Mouse (Mus musculus): Measurements from ENCODE around the gene Bicc1. TPM values are rescaled to one million over a fixed set of nuclear protein-coding genes. Genes with fewer than 3 reads are reported as not detected.

Gene Bicc1
- polyA plus RNA-seq, 1 experiment from 2014 or later, result 23.5 TPM

DNA sequence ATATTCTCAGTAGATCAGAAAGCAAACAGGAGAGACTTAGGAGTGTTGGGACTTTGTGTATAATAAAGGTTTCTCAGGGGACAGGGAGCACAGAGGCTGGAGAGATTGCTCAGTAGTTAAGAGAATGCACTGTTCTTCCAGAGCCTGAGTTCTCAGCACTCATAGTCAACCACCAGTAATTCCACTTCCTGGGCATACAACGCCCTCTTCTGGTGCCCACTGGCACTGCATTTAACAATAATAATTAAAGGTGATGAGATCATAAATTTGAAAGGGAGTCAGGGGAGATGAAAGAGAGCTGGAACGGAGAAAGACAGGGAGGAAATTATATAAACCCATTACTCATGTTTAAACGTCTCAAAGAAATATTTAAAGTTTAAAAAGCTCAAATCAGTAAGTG lies 35.5 kb downstream of the Bicc1 start:
- H3K9ac ChIP-seq (replicated peaks; ENCODE audit: low read depth, low read length), result no peak overlapping the region
- H3K4me3 ChIP-seq (ENCODE audit: low read depth, low read length), result no peak overlapping the region
- no peak overlapping the region for H3K4me2 ChIP-seq (replicated peaks; ENCODE audit: low read depth, low read length)
- H3K27me3 ChIP-seq (ENCODE audit: control insufficient read depth, insufficient read depth, low read length), result no peaks in the 10 kb centered on the region
- H3K36me3 ChIP-seq (ENCODE audit: control insufficient read depth, insufficient read depth, low read length), result no peaks in the 10 kb centered on the region
- no peak overlapping the region for H3K27ac ChIP-seq (ENCODE audit: low read length)
- no peaks in the 10 kb centered on the region for H3K9me3 ChIP-seq (ENCODE audit: control insufficient read depth, low read depth, low read length)
- no peak for ATAC-seq (ENCODE audit: insufficient number of reproducible peaks, insufficient read depth, low FRiP score, low read depth)
- H3K4me1 ChIP-seq (ENCODE audit: control insufficient read depth, insufficient read depth, low read length), result peaks cover 13% of the 10 kb centered on the region
- WGBS, result 39% methylated on average over 3 of the region's 3 CpGs

DNA sequence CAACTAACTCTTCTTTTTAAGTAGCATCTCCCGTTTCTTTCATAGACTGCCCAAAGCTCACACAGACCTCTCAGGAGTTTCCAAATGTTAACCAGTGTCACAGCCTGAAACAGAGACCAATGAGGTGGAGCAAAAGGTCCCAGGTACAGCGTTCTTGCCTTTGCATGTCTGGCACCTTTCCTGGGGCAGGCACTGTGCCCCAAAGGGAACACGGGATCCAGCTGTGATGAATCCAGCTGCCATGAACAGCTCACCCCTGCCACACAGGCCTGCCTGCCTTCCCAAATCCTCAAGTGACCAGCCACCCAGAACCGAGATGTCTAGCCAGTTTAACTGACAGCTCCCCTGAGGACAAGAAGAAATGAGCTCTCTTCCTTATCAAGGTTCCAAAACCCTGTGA lies 36.1 kb downstream of the Bicc1 start:
- Histone ChIP-seq H3K9me3 (ENCODE audit: control insufficient read depth, low read depth, low read length) (no peaks in the 10 kb centered on the region), H3K4me2 (replicated peaks; ENCODE audit: low read depth, low read length) (no peak overlapping the region), H3K27me3 (ENCODE audit: control insufficient read depth, insufficient read depth, low read length) (no peaks in the 10 kb centered on the region), H3K27ac (ENCODE audit: low read length) (no peak overlapping the region), H3K9ac (replicated peaks; ENCODE audit: low read depth, low read length) (no peak overlapping the region), H3K4me3 (ENCODE audit: low read depth, low read length) (no peak overlapping the region), H3K4me1 (ENCODE audit: control insufficient read depth, insufficient read depth, low read length) (peaks cover 13% of the 10 kb centered on the region), H3K36me3 (ENCODE audit: control insufficient read depth, insufficient read depth, low read length) (no peaks in the 10 kb centered on the region)
- WGBS, result 53% methylated on average over 4 of the region's 4 CpGs
- no peak for ATAC-seq (ENCODE audit: insufficient number of reproducible peaks, insufficient read depth, low FRiP score, low read depth)

DNA sequence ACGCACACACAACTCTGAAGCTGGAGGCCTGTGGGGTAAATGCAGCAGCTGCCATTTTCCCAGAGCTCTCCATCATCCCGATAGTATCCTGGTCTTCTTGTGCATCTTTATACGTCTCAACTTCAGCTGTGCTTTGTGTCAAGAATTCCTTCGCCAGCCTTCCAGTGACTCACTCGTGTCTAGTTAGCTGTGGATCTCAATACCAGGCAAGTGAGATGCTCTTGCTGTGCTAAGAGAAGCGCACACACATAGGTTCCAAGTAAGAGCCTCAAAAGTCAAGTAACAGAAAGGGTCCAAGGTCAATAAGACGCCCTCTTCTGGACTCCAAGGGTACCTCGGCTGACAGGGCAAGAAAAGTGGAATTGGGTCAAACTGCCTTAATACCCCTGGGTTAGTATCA lies 37.0 kb downstream of the Bicc1 start:
- H3K36me3 ChIP-seq (ENCODE audit: control insufficient read depth, insufficient read depth, low read length), result no peaks in the 10 kb centered on the region
- no peak overlapping the region for H3K4me3 ChIP-seq (ENCODE audit: low read depth, low read length)
- ATAC-seq (ENCODE audit: insufficient number of reproducible peaks, insufficient read depth, low FRiP score, low read depth), result no peak
- no peak overlapping the region for H3K4me2 ChIP-seq (replicated peaks; ENCODE audit: low read depth, low read length)
- H3K27ac ChIP-seq (ENCODE audit: low read length), result no peak overlapping the region
- 78% methylated on average over 8 of the region's 8 CpGs for WGBS
- H3K9ac ChIP-seq (replicated peaks; ENCODE audit: low read depth, low read length), result no peak overlapping the region
- H3K27me3 ChIP-seq (ENCODE audit: control insufficient read depth, insufficient read depth, low read length), result no peaks in the 10 kb centered on the region
- H3K9me3 ChIP-seq (ENCODE audit: control insufficient read depth, low read depth, low read length), result no peaks in the 10 kb centered on the region
- peaks cover 13% of the 10 kb centered on the region for H3K4me1 ChIP-seq (ENCODE audit: control insufficient read depth, insufficient read depth, low read length)

DNA sequence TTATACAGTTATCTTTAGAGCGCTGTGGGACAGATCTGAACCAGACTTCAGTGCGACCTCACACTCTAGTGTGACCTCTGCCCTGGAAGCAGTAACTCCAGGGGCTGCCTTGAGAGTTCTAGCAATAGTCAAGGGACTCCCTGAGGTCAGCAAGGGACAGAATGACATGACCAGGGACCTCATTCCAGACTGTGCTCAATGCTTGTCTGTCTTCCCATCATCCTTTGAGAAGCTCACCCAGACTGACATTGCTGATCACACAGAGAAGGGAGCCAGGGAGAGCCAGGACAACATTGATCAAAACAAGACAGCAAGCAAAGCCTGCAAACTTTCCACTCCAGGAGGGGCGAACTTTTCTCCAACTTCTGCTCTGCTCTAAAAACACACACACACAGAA lies 38.7 kb downstream of the Bicc1 start:
- no peak for ATAC-seq (ENCODE audit: insufficient number of reproducible peaks, insufficient read depth, low FRiP score, low read depth)

DNA sequence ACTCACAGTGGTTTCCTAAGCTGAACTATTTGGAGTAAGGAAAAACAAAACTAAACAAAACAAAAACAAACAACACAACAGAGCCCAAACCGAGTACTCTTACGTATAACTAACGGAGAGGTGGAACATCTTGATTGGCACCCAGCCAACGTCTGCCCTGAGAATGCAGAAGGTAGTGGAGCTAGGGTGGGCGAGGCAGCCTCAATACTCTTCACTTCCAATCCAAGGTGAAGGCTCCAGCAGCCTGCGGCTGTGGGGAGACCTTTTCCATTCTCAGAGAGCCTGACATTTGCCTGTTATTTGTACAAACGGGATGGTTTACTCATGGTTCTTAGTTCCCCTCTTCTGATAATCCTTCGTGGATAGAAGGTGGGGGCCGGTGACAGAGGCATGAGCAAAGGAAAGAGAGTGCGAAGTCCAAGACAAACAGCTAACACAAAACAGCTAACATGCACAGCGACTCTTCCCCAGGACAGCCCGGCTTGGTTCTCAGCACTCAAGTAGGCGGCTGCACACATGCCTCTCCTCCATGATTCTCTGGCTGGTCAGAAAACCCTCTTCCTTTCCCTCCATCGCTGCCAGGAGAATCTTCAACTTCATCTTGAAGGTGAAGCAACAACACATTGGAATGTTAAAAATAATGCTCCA lies 39.3 kb downstream of the Bicc1 start:
- Histone ChIP-seq H3K4me2 (replicated peaks; ENCODE audit: low read depth, low read length) (no peak overlapping the region), H3K4me3 (ENCODE audit: low read depth, low read length) (no peak overlapping the region), H3K36me3 (ENCODE audit: control insufficient read depth, insufficient read depth, low read length) (no peaks in the 10 kb centered on the region), H3K4me1 (ENCODE audit: control insufficient read depth, insufficient read depth, low read length) (peaks cover 13% of the 10 kb centered on the region), H3K27ac (ENCODE audit: low read length) (peak overlapping the region; percentile 30; the same call in 1 of the 2 replicates), H3K9me3 (ENCODE audit: control insufficient read depth, low read depth, low read length) (no peaks in the 10 kb centered on the region), H3K27me3 (ENCODE audit: control insufficient read depth, insufficient read depth, low read length) (no peaks in the 10 kb centered on the region), H3K9ac (replicated peaks; ENCODE audit: low read depth, low read length) (no peak overlapping the region)
- WGBS, result 61% methylated on average over 14 of the region's 14 CpGs
- 0 out of 2 replicates have a peak, but pooled peaks have one; percentile 23 for ATAC-seq (ENCODE audit: insufficient number of reproducible peaks, insufficient read depth, low FRiP score, low read depth)

More for the DNA sequence above, 38.7 kb downstream of the Bicc1 start:
- H3K36me3 ChIP-seq (ENCODE audit: control insufficient read depth, insufficient read depth, low read length), result no peaks in the 10 kb centered on the region
- no peaks in the 10 kb centered on the region for H3K27me3 ChIP-seq (ENCODE audit: control insufficient read depth, insufficient read depth, low read length)
- no peak overlapping the region for H3K4me2 ChIP-seq (replicated peaks; ENCODE audit: low read depth, low read length)
- H3K4me3 ChIP-seq (ENCODE audit: low read depth, low read length), result no peak overlapping the region
- 76% methylated on average over 3 of the region's 3 CpGs for WGBS
- no peak overlapping the region for H3K9ac ChIP-seq (replicated peaks; ENCODE audit: low read depth, low read length)
- no peak overlapping the region for H3K27ac ChIP-seq (ENCODE audit: low read length)
- H3K4me1 ChIP-seq (ENCODE audit: control insufficient read depth, insufficient read depth, low read length), result peaks cover 13% of the 10 kb centered on the region
- H3K9me3 ChIP-seq (ENCODE audit: control insufficient read depth, low read depth, low read length), result no peaks in the 10 kb centered on the region

DNA sequence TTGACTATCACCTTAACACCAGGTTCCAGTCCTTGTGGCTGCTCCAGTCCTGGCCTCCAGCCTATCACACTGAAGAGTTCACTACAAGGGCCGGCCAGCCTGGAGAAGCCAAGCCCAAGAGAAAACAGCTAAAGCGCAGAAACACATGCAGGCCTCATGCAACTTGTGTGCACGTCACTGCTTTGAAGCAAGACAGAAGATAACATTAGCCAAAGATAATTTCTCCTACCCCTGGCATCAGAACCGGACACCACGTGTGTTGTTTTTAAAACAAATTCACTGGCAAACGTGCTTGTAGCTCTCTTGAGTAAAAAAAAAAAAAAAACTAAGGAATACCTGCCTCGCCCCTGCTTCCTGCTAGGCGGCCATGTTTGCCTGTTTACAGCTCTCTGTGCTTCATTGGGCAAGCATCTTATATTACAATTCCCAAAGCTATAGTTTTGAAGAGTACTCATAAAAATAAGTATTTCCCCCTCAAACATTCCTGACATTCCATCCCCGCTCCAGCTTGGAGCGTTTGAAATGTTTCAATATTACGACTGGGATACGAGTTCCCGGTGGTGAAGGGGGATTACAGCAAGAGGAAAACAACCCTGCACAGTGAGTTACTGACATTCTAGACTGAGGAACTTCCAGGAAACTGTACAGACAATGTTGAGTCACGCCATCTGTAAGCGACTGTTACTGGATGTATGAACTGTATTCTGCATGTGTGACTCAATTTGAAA lies 40.2 kb downstream of the Bicc1 start:
- WGBS, result 42% methylated on average over 15 of the region's 15 CpGs
- H3K4me1 ChIP-seq (ENCODE audit: control insufficient read depth, insufficient read depth, low read length), result peaks cover 13% of the 10 kb centered on the region
- no peak overlapping the region for H3K9ac ChIP-seq (replicated peaks; ENCODE audit: low read depth, low read length)
- no peak overlapping the region for H3K4me3 ChIP-seq (ENCODE audit: low read depth, low read length)
- no peaks in the 10 kb centered on the region for H3K36me3 ChIP-seq (ENCODE audit: control insufficient read depth, insufficient read depth, low read length)
- peak overlapping the region; percentile 45; the same call in 1 of the 2 replicates for H3K27ac ChIP-seq (ENCODE audit: low read length)
- H3K27me3 ChIP-seq (ENCODE audit: control insufficient read depth, insufficient read depth, low read length), result no peaks in the 10 kb centered on the region
- ATAC-seq (ENCODE audit: insufficient number of reproducible peaks, insufficient read depth, low FRiP score, low read depth), result no peak
- H3K9me3 ChIP-seq (ENCODE audit: control insufficient read depth, low read depth, low read length), result no peaks in the 10 kb centered on the region
- no peak overlapping the region for H3K4me2 ChIP-seq (replicated peaks; ENCODE audit: low read depth, low read length)

DNA sequence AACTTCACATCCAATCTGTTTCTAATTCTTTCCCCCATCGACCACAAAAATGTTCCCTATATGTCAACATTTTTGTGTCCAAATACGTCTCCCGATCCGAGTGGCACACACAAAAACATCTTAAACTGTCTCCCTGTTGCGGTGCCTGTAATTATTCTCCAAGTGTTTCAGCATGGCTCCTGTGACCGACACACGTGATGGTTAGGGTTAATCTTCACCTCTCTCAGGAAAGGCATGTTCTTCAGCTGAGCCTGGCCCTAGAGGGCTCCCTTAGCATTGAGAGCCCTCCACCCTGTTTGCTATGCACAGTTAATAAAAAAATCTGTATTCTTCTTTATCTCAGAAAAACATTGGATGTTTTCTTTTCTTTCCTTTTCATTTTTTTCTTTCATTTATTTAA lies 41.7 kb downstream of the Bicc1 start:
- no peaks in the 10 kb centered on the region for H3K36me3 ChIP-seq (ENCODE audit: control insufficient read depth, insufficient read depth, low read length)
- no peak overlapping the region for H3K4me2 ChIP-seq (replicated peaks; ENCODE audit: low read depth, low read length)
- no peak for ATAC-seq (ENCODE audit: insufficient number of reproducible peaks, insufficient read depth, low FRiP score, low read depth)
- no peak overlapping the region for H3K9ac ChIP-seq (replicated peaks; ENCODE audit: low read depth, low read length)
- 87% methylated on average over 7 of the region's 7 CpGs for WGBS
- no peak overlapping the region for H3K27ac ChIP-seq (ENCODE audit: low read length)
- no peaks in the 10 kb centered on the region for H3K27me3 ChIP-seq (ENCODE audit: control insufficient read depth, insufficient read depth, low read length)
- no peak overlapping the region for H3K4me3 ChIP-seq (ENCODE audit: low read depth, low read length)
- H3K9me3 ChIP-seq (ENCODE audit: control insufficient read depth, low read depth, low read length), result no peaks in the 10 kb centered on the region
- peaks cover 13% of the 10 kb centered on the region for H3K4me1 ChIP-seq (ENCODE audit: control insufficient read depth, insufficient read depth, low read length)

DNA sequence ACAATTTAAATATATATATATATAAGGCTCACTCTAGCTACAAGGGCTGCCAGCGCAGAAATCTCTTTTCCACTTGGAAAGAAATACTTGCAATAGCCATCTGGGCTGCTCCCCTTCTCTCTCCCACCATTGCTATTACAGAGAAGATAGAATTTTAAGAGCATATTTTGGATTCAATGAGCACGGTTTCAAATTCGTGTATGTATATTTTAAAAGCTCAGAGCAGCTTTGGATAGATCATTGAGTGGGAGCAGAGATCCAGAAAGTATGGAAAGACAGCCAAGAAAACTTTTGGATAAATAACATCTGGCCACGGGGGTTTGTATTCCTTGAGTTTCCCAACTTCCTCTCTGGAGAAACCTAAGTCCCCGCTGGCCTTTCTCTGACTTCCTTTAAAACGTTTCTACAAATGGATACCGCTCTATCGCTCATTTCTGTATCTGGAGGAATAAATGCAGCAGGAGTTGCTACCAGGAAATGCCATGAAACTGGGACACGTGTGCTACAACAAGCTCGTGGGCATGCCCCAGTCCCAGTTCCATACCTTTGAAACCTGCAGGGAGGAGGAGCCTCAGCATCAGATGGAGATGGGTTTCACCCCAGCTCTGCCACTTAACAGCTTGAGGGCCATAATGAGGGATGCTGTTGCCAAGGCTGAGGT lies 45.1 kb downstream of the Bicc1 start:
- no peak overlapping the region; the same call in 1 of the 2 replicates for H3K4me2 ChIP-seq (replicated peaks; ENCODE audit: low read depth, low read length)
- no peak overlapping the region for H3K4me3 ChIP-seq (ENCODE audit: low read depth, low read length)
- no peaks in the 10 kb centered on the region; the same call in 1 of the 2 replicates for H3K9me3 ChIP-seq (ENCODE audit: control insufficient read depth, low read depth, low read length)
- H3K9ac ChIP-seq (replicated peaks; ENCODE audit: low read depth, low read length), result no peak overlapping the region
- no peaks in the 10 kb centered on the region; the same call in 1 of the 2 replicates for H3K4me1 ChIP-seq (ENCODE audit: control insufficient read depth, insufficient read depth, low read length)
- no peaks in the 10 kb centered on the region for H3K36me3 ChIP-seq (ENCODE audit: control insufficient read depth, insufficient read depth, low read length)
- ATAC-seq (ENCODE audit: insufficient number of reproducible peaks, insufficient read depth, low FRiP score, low read depth), result peak; percentile 65; the same call in 1 of the 2 replicates
- H3K27me3 ChIP-seq (ENCODE audit: control insufficient read depth, insufficient read depth, low read length), result no peaks in the 10 kb centered on the region
- 42% methylated on average over 10 of the region's 10 CpGs for WGBS
- peak overlapping the region; percentile 73; the same call in 1 of the 2 replicates for H3K27ac ChIP-seq (ENCODE audit: low read length)

Measured in stomach, embryonic 14.5 days (tissue).